ENCODE assay signal across 18 mouse cellular contexts in genomic region chr14:32087584-32088248, GRCm38 (mm10). TPM values are rescaled to one million over a fixed set of nuclear protein-coding genes. Genes with fewer than 3 reads are reported as not detected.
"Had no signal": no experiment of that assay in that cellular context is flagged by ENCODE, and none has a peak within 500 bp of the region (broad histone marks: within the 10 kb centered on the region; RNA-seq: fewer than 3 reads in every experiment).

No protein-coding gene starts in this region.

RNA-seq across cellular contexts. Expression of gene Msmb, which starts 54.1 kb away (rescaled TPM):
- total RNA-seq: layer of hippocampus, postnatal 14 days; left cerebral cortex, adult 8-10 months; left cerebral cortex, postnatal 14 days; left cerebral cortex, postnatal 4 days; megakaryocyte, adult 5-6 weeks had no signal
- polyA plus RNA-seq: limb, embryonic 12.5 days; limb, embryonic 15.5 days; liver, embryonic 16.5 days; lung, embryonic 14.5 days; lung, postnatal 0 days; macrophage; midbrain, embryonic 12.5 days; midbrain, embryonic 15.5 days; neural tube, embryonic 12.5 days; neural tube, embryonic 15.5 days; stomach, embryonic 14.5 days; stomach, postnatal 0 days; thymus, adult 2 months had no signal

RNA-seq across cellular contexts. Expression of gene Galnt15, which starts 58.9 kb away (rescaled TPM):
- total RNA-seq: megakaryocyte, adult 5-6 weeks had no signal
- polyA plus RNA-seq: limb, embryonic 12.5 days; macrophage had no signal
